Mouse (Mus musculus) skeletal muscle tissue, adult 2 months (tissue): ENCODE measurements around the gene Chmp2a.
A peak's percentile ranks its signal among the peaks of the same experiment; 100 is the strongest.
"Not testable (repeated sequence)": the region's sequence is repeated elsewhere in the genome, so short reads cannot be mapped to it uniquely, and the experiment has no call there.

Experiments
- DNase-seq: peaks from one replicate; pipeline ENCODE4 v3.0.0-alpha.2; 2012; ENCODE audit warnings: low read depth, low spot score

The Chmp2a gene

GRCm38 (mm10) chr7:13034148-13034977, at the start of gene Chmp2a:
Gene Chmp2a, minus strand, starts transcription at chr7:13034807.
- peak; percentile 96 for DNase-seq

DNA sequence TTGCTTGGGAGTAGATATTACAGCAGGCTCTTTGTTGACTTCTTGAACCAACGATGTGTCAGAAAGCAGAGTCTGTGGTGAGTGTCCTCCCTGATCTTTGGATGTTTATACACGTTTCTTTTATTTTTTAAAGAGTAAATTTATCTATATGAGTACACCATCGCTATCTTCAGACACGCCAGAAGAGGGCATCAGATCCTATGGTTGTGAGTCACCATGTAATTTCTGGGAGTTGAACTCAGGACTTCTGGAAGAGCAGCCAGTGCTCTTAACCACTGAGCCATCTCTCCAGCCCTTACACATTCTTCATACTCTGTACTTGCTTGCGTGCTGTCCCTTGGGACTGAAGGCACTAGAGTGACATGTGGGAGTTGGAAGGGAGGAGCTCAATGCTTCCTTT, 37.7 kb upstream of the Chmp2a start:
- no peak for DNase-seq

DNA sequence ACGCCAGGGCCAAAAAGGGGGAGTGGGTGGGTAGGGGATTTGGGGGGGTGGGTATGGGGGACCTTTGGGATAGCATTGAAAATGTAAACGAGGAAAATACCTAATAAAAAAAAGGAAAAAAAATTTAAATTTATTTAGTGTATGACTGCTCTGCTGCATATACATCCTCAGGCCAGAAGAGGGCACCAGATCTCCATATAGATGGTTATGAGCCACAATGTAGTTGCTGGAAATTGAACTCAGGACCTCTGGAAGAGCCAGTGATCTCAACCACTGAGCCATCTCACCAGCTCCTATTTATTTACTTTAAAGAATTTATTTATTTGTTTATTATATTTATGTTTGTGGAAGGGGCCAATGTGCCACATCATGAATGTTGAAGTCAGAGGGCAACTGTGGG, 28.8 kb upstream of the Chmp2a start:
- not testable (repeated sequence) for DNase-seq

GRCm38 (mm10) chr7:13059536-13059935, 24.9 kb upstream of the Chmp2a start:
- DNase-seq: no peak

GRCm38 (mm10) chr7:13056913-13057700, 22.5 kb upstream of the Chmp2a start:
- no peak for DNase-seq

- peak; percentile 96 for DNase-seq
These were observed 19.8 kb upstream of the Chmp2a start, which contains the start of gene Mzf1 for GRCm38 (mm10) chr7:13054287-13055010. Gene Mzf1, minus strand, starts transcription at chr7:13054764.

- no peak for DNase-seq
These were observed 19.3 kb upstream of the Chmp2a start for GRCm38 (mm10) chr7:13053961-13054286.

DNA sequence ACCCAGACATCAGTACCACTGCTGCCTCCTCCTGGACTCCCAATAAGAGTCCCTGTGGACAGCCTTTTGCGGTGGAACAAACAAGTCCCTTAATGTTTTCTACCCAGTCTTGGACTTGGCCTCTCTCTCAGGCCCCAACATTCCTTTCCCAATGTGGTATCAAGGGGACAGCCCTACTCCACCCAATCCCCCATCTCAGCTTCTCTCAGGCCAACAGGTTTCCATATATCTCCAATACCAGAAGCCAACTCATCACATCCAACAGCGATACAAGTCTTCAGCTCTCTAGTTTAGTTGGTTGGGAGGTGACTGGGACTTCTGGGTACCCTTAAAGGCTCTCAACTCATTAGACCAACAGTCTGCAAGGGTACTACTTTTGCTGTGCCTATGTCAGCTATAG, 18.9 kb upstream of the Chmp2a start:
- DNase-seq: no peak

- no peak for DNase-seq
These were observed 18.4 kb upstream of the Chmp2a start for GRCm38 (mm10) chr7:13053001-13053400.

- no peak for DNase-seq
These were observed 11.5 kb upstream of the Chmp2a start for GRCm38 (mm10) chr7:13046084-13046483.

- no peak for DNase-seq
These were observed 9.6 kb upstream of the Chmp2a start for GRCm38 (mm10) chr7:13044254-13044625.

DNA sequence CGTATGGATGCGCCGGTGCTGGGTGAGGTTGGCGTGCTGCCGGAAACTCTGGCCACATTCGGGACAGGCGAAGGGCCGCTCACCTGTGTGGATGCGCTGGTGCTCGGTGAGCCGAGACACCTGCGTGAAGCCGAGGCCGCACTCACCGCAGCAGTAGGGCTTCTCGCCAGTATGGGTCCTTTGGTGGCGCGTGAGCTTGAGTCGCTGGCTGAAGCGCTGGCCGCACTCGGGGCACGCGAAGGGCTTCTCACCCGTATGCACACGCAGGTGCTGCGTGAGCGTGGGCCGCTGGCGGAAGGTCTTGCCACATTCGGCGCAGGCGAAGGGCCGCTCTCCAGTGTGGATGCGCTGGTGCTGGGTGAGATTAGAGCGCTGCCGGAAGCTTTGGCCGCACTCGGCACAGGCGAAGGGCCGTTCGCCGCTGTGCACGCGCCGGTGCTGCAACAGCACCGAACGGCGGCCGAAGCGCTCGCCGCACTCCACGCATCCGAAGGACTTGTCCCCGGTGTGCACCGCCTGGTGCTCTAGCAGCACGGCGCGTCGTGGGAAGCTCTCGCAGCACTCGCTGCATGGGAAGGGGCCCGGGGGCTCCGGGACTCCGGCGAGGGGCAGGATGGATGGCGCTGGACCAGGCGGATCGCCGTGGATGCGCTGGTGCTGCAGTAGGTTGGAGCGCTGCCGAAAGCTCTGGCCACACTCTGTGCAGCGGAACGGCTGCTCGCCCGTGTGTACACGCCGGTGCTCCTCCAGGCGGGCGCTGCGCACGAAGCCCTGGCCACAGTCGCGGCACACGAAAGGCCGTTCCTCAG, 9.0 kb upstream of the Chmp2a start:
- no peak for DNase-seq

- DNase-seq: no peak
These were observed 8.5 kb upstream of the Chmp2a start for GRCm38 (mm10) chr7:13043120-13043444.

GRCm38 (mm10) chr7:13042511-13042910, 7.9 kb upstream of the Chmp2a start:
- no peak for DNase-seq

DNA sequence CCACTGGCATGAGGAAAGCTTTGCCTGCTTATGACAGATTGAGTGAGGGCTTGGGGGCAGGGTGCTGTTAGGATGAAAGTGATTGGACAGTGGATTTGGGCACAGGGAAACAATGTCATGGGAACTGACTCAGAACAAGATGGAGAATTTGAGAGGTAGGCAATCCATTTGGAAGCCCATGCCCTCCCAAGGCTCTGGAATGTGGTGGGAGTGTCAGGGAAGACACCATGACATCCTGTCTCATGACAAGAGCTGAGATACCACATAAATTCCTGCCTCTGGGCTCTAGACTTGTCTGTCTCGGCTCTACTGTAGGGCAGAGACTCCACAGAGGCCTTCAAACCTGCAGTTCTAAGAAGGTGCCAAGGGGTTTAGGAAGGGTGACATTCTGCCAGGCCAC, 6.6 kb upstream of the Chmp2a start:
- DNase-seq: no peak

DNA sequence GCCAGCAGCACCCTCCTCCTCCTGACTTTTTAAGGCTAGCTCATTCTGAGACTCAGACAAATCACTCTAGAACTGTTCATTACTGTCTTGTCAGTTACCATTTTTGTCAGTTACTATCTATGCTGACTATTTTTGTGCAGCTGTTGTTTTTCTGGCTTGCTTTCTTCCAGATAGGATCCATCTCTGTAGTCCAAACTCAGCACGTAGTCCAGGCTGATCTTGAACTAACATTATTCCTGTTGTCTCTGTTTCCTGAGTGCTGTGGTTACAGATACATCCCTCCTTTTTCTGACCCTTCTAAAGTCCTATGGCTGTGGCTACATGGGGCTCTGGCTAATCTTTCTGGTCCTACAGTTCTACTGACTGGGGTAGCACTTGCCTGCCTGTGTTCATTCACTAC, 4.6 kb upstream of the Chmp2a start:
- no peak for DNase-seq

- DNase-seq: no peak
These were observed 4.1 kb upstream of the Chmp2a start for GRCm38 (mm10) chr7:13038621-13039169.

DNA sequence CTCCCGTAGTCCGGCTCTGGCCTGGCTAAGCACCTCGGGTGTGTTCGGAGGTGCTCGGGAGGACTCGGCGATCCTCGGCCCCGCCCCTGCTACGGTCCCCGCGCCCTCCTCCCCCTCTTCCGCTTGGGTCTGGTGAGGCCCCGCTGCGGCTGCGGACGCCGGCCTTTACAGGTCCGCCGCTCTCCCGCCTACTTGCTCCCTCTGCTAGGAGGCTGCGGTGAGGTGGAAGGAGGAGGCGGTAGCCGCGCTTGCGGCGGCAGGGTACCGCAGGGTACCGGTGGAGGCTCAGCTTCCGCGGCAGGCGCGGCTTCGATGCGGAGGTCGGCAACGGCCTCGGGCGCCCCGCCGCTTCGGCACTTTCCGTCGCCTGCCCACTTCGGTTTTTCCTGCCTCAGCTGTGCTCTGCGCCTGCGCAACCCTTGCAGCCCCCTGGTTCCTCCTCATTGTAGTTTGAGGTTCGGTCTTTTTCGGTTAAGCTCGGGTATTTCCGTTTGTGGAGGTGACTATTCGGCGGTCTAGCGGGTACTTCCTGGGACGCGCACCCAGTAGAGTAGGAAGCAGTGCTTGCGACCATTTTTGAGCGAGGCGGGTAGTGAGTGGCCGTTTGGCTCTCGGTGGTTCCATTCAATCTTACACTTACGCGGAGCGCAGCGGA, 3.4 kb upstream of the Chmp2a start, which contains the start of gene Ube2m:
TSS of gene Ube2m (minus strand) at position 375 of the 655 bp plus-strand sequence.
- peak; percentile 95 for DNase-seq

DNA sequence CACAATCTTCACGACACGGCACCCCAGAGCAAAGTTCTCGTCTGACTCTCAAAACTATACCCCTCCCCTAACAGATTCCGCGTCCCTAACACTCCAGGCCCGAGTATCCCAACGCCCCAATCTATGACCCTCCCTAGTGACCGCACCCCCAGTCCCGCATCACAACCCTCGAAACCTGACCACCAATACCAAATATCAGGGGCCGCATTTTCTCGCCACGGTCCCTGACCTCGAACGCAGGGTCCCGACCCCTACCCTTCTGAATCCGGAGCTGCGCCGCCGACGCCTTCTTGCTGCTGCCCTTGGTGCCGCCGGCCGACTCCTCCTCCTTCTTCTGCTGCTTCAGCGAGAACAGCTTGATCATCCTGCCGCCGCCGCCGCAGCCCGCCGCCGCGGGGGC, 2.8 kb upstream of the Chmp2a start:
- no peak for DNase-seq

DNA sequence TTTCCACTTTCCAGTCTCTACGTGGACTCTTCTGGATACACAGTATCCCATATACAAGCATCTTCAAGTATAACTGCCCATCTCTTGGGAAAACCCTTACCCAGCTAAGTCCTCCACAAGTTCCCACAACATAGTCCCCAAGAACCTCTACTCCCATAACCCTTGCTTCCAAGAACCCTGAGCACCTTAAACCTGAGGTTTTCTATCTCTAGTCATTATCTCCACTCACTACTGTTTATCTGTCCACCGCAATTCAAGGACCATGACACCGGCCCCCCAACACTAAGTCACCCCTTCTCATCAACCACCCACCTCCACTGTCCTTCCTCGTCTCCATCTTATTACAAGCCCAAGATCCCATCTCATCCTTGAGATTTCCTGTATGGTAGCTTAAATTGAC, 2.2 kb upstream of the Chmp2a start:
- DNase-seq: no peak
